Mouse (Mus musculus) hindbrain, embryonic 14.5 days (tissue): ENCODE data around the gene Zfp319. TPM values are rescaled to one million over a fixed set of nuclear protein-coding genes. Genes with fewer than 3 reads are reported as not detected.

Experiments
- ATAC-seq: fragments of 200-750 bp; cut with Nextera tagmentation; 2 replicates; pipeline ENCODE4 v1.8.0; 2017; ENCODE audit warnings: moderate number of reproducible peaks, mild to moderate bottlenecking, moderate TSS enrichment, moderate library complexity; ENCODE audit not compliant: low FRiP score
- DNase-seq: peaks from one replicate; pipeline ENCODE4 v3.0.0-alpha.2; 2015; ENCODE audit warnings: low spot score
- H3K27ac ChIP-seq: fragments of 300-500 bp; sonication (generic); 2 replicates; pipeline ENCODE4 v1.5.1; 2014; ENCODE audit warnings: mild to moderate bottlenecking, moderate library complexity
- H3K27me3 ChIP-seq: fragments of 300-500 bp; sonication (generic); 2 replicates; pipeline ENCODE4 v1.6.1; 2014; ENCODE audit warnings: mild to moderate bottlenecking, low read length, mixed read lengths; ENCODE audit not compliant: control insufficient read depth, insufficient read depth
- H3K36me3 ChIP-seq: fragments of 300-500 bp; sonication (generic); replicated peaks from 2 replicates; pipeline ENCODE4 v1.6.1; 2014; ENCODE audit not compliant: control insufficient read depth, insufficient read depth
- H3K4me1 ChIP-seq: fragments of 300-500 bp; sonication (generic); replicated peaks from 2 replicates; pipeline ENCODE4 v1.6.1; 2014; ENCODE audit warnings: antibody characterized with exemption, low read length, mixed read lengths; ENCODE audit not compliant: control insufficient read depth, insufficient read depth
- H3K4me2 ChIP-seq: fragments of 300-500 bp; sonication (generic); replicated peaks from 2 replicates; pipeline ENCODE4 v1.6.1; 2014; ENCODE audit warnings: mild to moderate bottlenecking, moderate library complexity
- H3K4me3 ChIP-seq: fragments of 300-500 bp; sonication (generic); replicated peaks from 2 replicates; pipeline ENCODE4 v1.5.1; 2014; ENCODE audit warnings: mild to moderate bottlenecking, low read length
- H3K9ac ChIP-seq: fragments of 300-500 bp; sonication (generic); 2 replicates; pipeline ENCODE4 v1.6.1; 2014
- H3K9me3 ChIP-seq: fragments of 300-500 bp; sonication (generic); 2 replicates; pipeline ENCODE4 v1.6.1; 2016; ENCODE audit warnings: low read length; ENCODE audit not compliant: control insufficient read depth
- whole genome bisulfite sequencing: fragments of 180-500 bp; shearing (Covaris S2); extraction: QIAGEN DNeasy Blood & Tissue Kit; methylation state at CpG from one replicate; pipeline ENCODE4 v1.1.7; 2014; 5-methylcytosine and 5-hydroxymethylcytosine counted together
- polyA plus RNA-seq: library from polyadenylated mRNA; unstranded; fragments of >200 nt; fragmentation: Nextera tagmentation; extraction: Ambion mirVana; gene quantifications from 2 replicates; pipeline ENCODE4 v1.2.1, GENCODE M21; 2014

Gene Zfp319
- polyA plus RNA-seq, 1 experiment from 2014 or later: 15.9 TPM

DNA sequence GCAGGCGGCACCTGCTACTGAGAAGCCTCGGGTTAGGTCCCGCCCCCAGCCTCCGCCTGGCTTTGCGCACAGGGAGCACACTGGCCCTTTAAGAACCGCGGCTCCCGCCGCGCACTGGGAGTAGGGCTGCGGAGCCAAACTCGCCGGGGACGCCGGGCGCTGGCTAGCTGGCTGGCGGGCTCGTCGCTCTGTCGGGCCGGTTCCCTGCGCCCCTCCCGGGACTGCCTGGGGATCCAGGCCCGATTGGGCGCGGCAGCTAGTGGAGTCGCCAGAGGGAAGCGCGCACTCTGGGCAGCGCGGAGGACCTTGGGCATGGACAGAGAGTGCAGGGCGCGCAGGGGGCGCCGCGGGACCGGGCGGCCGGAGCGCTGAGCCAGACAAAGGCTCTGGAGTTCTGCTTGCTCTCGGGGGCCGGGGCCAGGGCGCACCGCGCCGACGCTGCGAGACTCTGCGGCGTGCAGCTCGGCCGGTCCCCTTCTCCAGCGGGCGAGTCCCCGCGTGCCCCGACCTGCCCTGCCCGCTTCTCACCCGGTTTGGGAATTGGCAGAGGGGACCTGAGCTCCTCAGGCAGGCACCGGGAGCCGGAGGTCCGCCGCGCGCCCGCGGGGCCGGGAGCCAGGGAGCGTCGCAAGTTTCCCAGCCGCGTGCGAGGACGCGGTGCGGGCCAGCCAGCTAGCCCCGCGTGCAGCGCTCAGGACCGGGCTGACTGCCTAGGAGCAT, 20.6 kb upstream of the Zfp319 start, which contains the start of gene Mmp15:
Mmp15 (plus strand) TSS at position 118 of the 720 bp plus-strand sequence.
- no peaks in the 10 kb centered on the region for H3K27me3 ChIP-seq
- ATAC-seq (peak; percentile 69), DNase-seq (peak; percentile 65)
- H3K9ac ChIP-seq: peak within 1 kb of the TSS; percentile 88
- H3K36me3 ChIP-seq: no peaks in the 10 kb centered on the region; the same call in 1 of the 2 replicates
- WGBS: under 1% methylated on average over 64 of the region's 80 CpGs
- H3K27ac ChIP-seq: peak within 1 kb of the TSS; percentile 88
- H3K4me2 ChIP-seq: peak within 1 kb of the TSS; percentile 96
- H3K4me3 ChIP-seq: peak within 1 kb of the TSS; percentile 93
- H3K4me1 ChIP-seq: peaks cover 44% of the 10 kb centered on the region
- H3K9me3 ChIP-seq: no peaks in the 10 kb centered on the region

DNA sequence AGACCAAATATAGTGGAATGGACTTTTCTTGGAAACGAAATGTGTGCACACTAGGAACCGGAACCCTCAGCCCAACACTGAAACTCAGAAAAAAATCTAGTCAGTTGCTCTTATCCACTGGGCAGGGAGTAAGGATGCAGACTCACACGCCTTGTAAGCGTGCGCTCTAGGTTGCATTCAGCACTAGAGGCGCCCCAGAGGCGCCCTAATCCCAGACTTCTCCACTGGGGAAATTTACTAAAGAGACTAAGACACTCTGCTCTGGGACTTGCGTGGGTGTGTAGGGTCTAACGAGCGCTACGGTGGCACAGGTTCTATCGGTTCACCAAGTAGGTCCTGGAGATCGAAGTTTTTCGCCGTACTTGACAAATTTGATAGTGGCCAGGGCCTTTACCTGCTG, 19.7 kb upstream of the Zfp319 start:
- Histone ChIP-seq H3K27ac (no peak overlapping the region), H3K4me2 (peak overlapping the region; percentile 96), H3K9me3 (no peaks in the 10 kb centered on the region), H3K36me3 (peaks cover under 1% of the 10 kb centered on the region; the same call in 1 of the 2 replicates), H3K9ac (no peak overlapping the region), H3K4me3 (peak overlapping the region; percentile 93), H3K4me1 (peaks cover 42% of the 10 kb centered on the region), H3K27me3 (no peaks in the 10 kb centered on the region)
- DNase-seq (peak; percentile 64), ATAC-seq (0 out of 2 replicates have a peak, but pooled peaks have one; percentile 25)
- WGBS: 2% methylated on average over 15 of the region's 15 CpGs

DNA sequence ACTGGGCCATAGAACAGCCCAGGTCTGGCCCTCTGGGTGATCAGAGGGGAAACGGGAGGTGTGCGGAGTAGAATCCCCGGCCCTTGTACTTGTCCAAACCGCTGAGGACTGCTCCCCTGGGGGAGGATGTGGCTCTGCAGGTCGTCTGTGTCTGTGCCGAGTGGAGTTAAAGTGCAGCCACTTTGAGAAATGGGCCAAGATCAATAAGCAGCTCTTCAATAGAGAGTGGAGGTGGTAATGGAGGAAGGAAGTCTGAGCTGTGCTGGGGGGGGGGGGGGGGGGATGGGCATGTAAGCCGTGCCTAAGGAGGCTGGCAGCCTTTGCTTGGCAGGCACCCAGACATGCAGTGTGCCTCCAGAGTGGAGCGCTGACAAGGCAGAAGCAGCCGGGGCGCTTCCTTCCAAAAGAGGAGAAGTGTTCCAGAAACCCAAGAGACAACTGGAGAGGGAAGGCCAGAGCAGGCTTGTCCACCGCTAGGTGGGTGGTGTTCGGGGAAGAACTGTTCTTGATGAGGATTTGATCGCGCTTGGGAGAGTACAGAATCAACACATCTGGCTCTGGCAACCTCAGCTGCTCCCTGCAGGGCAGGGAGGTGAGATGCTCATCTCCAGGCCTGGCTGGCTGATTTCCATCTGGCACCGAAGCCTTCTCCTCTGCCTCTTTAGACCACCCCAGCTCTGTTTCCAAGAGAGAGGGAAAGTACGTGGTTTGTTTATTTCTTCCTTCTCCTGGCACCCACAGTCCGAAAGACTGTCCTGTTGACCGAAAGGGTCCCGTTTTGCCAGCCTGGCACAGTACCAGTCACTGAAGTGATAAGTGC, 17.3 kb upstream of the Zfp319 start:
- Histone ChIP-seq H3K36me3 (peaks cover 18% of the 10 kb centered on the region), H3K4me1 (peaks cover 28% of the 10 kb centered on the region), H3K27ac (0 out of 2 replicates have a peak overlapping the region, but pooled peaks have one; percentile 41), H3K27me3 (no peaks in the 10 kb centered on the region), H3K9me3 (no peaks in the 10 kb centered on the region), H3K4me2 (0 out of 2 replicates have a peak overlapping the region, but pooled peaks have one; percentile 15), H3K4me3 (no peak overlapping the region), H3K9ac (no peak overlapping the region)
- DNase-seq: peak; percentile 47
- 41% methylated on average over 19 of the region's 19 CpGs for WGBS
- no peak for ATAC-seq

DNA sequence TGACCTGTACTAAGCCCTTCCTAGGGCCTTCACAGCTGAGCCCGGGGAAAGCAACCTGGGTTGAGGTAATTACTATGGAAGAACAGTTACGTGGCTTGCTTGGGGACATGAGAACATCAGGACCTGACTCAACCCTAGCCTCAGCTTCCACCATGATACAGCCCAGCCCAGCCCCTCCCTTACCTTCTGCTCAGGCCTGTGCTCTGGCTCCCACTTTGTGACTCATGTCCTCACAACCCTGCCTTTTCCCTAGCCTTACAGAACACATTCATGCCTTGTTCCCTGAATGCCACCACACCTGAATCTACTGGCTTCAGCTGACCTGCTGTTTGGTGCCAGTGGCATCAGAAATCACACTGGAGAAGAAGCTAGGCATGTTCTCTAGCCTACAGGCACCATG, 16.6 kb upstream of the Zfp319 start:
- no peak for ATAC-seq
- Histone ChIP-seq H3K9me3 (no peaks in the 10 kb centered on the region), H3K4me1 (peaks cover 22% of the 10 kb centered on the region), H3K9ac (no peak overlapping the region), H3K36me3 (peaks cover 24% of the 10 kb centered on the region), H3K4me2 (no peak overlapping the region), H3K4me3 (no peak overlapping the region), H3K27ac (0 out of 2 replicates have a peak overlapping the region, but pooled peaks have one; percentile 41), H3K27me3 (no peaks in the 10 kb centered on the region)
- no peak for DNase-seq
- 79% methylated on average over 2 of the region's 2 CpGs for WGBS

DNA sequence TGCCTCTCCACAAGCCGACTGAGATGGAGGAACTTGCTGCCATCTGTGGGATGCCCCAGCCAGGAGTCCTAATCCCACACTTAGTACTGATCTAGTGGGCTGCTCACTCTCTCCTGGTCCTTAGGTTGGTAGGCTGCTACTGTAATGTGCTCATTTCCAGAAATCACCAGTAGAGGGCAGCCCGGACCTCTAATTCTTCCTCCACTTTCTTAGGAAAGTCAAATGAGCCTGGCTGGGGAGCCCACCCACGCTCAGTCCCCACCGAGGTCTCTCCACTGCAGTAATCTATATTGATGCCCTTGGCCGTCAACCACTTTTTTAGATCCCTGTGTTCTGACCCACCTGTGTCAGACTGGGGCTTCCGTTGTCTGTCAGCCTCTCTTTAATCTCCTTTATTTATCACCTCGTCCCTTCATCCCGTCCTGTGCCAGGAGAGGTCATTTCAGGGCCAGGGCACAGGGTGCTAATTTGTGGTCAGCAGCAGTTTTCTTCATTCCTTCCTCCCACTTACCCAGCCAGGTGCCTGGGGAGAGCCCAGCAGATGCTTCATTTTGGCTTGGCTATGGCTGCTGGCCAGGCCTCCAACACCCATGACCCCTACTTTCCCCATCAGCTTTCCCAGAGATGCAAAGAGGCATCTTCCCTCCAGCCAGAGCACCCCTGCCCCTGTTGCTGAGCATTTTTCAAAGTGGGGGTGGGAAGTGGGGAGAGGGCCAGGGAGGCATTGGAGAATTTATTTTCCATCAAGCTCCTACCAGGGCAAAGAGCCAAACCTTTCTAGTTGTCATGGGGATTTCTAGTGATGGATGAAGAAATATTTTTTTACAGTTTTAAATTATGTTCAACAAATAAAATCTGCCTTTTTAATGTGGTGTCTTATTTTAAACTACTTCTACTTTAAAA, 15.1 kb upstream of the Zfp319 start:
- DNase-seq (peak; percentile 94), ATAC-seq (peak; percentile 54)
- H3K4me1 ChIP-seq: peaks cover 21% of the 10 kb centered on the region
- no peak overlapping the region for H3K9ac ChIP-seq
- no peak overlapping the region for H3K4me3 ChIP-seq
- H3K27ac ChIP-seq: no peak overlapping the region
- 29% methylated on average over 8 of the region's 8 CpGs for WGBS
- peaks cover 39% of the 10 kb centered on the region for H3K36me3 ChIP-seq
- H3K4me2 ChIP-seq: no peak overlapping the region
- no peaks in the 10 kb centered on the region for H3K27me3 ChIP-seq
- no peaks in the 10 kb centered on the region for H3K9me3 ChIP-seq

DNA sequence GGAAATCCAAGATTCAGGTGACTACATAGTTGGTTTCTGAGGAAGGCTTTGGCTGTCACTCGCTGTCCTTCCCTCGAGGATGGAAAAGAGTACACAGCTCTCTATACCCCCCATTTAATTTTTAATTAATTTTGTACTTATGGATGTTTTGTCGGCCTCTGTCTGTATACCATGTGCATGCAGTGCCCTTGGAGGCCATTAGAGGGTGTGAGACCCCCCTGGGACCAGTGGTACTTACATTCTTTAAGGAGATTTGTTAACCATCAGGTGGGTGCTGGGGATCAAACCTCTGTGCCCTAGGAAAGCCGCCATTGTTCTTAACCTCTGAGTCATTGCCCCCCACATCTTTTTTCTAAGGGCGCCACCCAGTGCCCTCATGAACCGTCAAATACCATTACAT, 12.9 kb upstream of the Zfp319 start:
- WGBS: 74% methylated on average over 6 of the region's 6 CpGs

DNA sequence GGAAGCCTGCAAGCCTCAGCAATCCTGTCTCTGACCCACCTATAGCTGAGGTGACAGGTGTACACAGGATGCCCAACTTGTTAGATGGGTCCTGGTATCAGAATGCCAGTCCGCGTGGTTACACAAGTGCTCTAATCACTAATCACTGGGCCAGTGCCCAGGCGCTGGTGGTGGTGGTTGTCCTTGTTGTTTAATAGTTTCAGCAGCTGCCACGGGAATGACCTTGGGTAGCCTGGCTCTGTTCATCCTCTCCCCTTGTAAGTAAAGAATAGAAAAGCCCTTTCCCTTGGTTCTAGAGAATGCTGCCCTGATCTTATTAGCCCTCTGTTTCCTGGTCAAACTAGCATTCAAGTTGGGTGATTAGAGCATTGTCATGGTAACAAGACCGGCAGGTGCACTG, 10.0 kb upstream of the Zfp319 start:
- 64% methylated on average over 5 of the region's 5 CpGs for WGBS
- no peak for ATAC-seq
- Histone ChIP-seq H3K27ac (no peak overlapping the region), H3K36me3 (peaks cover 81% of the 10 kb centered on the region), H3K4me1 (no peaks in the 10 kb centered on the region), H3K9ac (no peak overlapping the region), H3K4me3 (no peak overlapping the region), H3K27me3 (no peaks in the 10 kb centered on the region), H3K9me3 (no peaks in the 10 kb centered on the region), H3K4me2 (no peak overlapping the region)
- no peak for DNase-seq

More for the DNA sequence above, 12.9 kb upstream of the Zfp319 start:
- ATAC-seq (no peak), DNase-seq (no peak)
- Histone ChIP-seq H3K9me3 (no peaks in the 10 kb centered on the region), H3K4me2 (no peak overlapping the region), H3K4me1 (peaks cover 20% of the 10 kb centered on the region), H3K27me3 (no peaks in the 10 kb centered on the region), H3K9ac (no peak overlapping the region), H3K27ac (no peak overlapping the region), H3K4me3 (no peak overlapping the region), H3K36me3 (peaks cover 58% of the 10 kb centered on the region)

DNA sequence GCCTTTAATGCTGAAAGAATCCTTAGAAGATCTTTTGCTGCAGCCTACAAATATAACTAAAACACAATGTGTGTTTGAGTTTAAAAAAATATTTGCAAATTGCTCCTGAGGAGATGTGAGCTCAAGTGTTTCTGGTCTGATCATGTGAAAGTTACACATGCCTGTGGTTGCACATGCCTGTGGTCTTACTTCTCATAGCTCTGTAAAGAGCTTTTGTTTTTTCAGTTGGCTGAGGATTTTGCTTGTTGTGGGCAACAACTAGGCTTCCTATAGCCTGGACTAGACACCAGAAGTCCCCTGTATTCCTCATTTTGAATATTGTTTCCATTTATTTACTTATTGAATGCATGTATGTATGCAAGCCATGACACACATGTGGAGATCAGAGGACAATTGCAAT, 4.6 kb upstream of the Zfp319 start:
- no peaks in the 10 kb centered on the region for H3K27me3 ChIP-seq
- DNase-seq: no peak
- no peaks in the 10 kb centered on the region for H3K9me3 ChIP-seq
- no peak overlapping the region for H3K9ac ChIP-seq
- H3K4me2 ChIP-seq: no peak overlapping the region
- no peak overlapping the region for H3K4me3 ChIP-seq
- H3K27ac ChIP-seq: no peak overlapping the region
- H3K4me1 ChIP-seq: peaks cover 3% of the 10 kb centered on the region; the same call in 1 of the 2 replicates
- no peak for ATAC-seq
- H3K36me3 ChIP-seq: peaks cover 52% of the 10 kb centered on the region
